Mouse (Mus musculus): ENCODE measurements around the gene Olfr51.
"Not testable (repeated sequence)": the region's sequence is repeated elsewhere in the genome, so short reads cannot be mapped to it uniquely, and the experiment has no call there.

DNA sequence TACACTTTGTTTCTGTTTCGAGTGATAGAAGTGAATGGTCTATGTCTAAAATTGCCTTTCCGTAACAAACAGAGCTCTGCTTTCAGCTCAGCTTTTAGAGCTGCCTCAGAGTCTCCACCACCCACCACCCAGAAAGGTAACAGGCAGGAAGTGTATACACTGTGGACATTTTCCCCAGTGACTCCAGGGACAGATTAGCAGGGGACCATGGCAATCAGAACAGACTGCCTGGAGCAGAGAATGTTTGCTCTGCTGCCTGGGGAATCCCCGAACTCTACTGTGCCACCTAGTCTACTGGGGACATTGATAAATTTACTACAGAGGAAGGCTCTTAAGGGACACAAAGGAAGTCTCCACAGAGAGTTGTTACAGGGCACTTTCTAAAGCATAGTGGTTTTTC is 41.4 kb downstream of the Olfr51 start:
- TF ChIP-seq CTCF (IDR thresholded peaks at IDR 0.05; ENCODE audit: control insufficient read depth, insufficient read depth, low read length); POLR2A (IDR thresholded peaks at IDR 0.05; ENCODE audit: borderline replicate concordance, control insufficient read depth, low read depth, low read length): not testable (repeated sequence)
